Mouse (Mus musculus) olfactory bulb, adult 2 months (tissue): ENCODE measurements at regions not wholly inside any gene's neighbourhood (a gene's known extent, or its start where the extent isn't known, plus 50 kb on each side); places are given as distances from the start of the nearest gene placed in this dataset.

Source experiments
- CTCF ChIP-seq: fragments of 200-500 bp; IDR thresholded peaks from 2 replicates; pipeline ENCODE4 v1.5.1; 2012; ENCODE audit warnings: low read depth, mild to moderate bottlenecking, low read length, moderate library complexity; ENCODE audit not compliant: insufficient read depth
- POLR2A ChIP-seq: fragments of 200-500 bp; IDR thresholded peaks from 2 replicates; pipeline ENCODE4 v1.6.1; 2012; ENCODE audit warnings: mild to moderate bottlenecking, low read depth, low read length, moderate library complexity; ENCODE audit not compliant: insufficient read depth

GRCm38 (mm10) chr5:120276229-120276628, 155.3 kb upstream of the Lhx5 start:
- TF ChIP-seq POLR2A (no peak), CTCF (no peak)
